Mouse (Mus musculus) Patski (cell line): ENCODE results near the gene Npffr2. TPM values are rescaled to one million over a fixed set of nuclear protein-coding genes. Genes with fewer than 3 reads are reported as not detected.

ENCODE experiments used
- ATAC-seq: fragments of 100-300 bp; one replicate; pipeline ENCODE4 v1.8.0; 2021
- CTCF ChIA-PET: fragments of 350-600 bp; sonication (Branson Sonifier 250); formaldehyde crosslinking; loops from one replicate; lab custom pipeline; 2022; ENCODE audit warnings: inconsistent platforms; lab: Charles Lee
- POLR2A ChIA-PET: fragments of 350-600 bp; sonication (Branson Sonifier 250); formaldehyde crosslinking; loops from one replicate; lab custom pipeline; 2022; ENCODE audit warnings: antibody characterized with exemption, inconsistent platforms; lab: Charles Lee
- DNase-seq: peaks from one replicate; pipeline ENCODE4 v3.0.0-alpha.2; 2011; ENCODE audit warnings: low read depth, low spot score
- H3K27me3 ChIP-seq: fragments of 371-371 bp; one replicate; pipeline ENCODE4 v1.5.1; 2021
- CTCF ChIP-seq: fragments of 100-300 bp; IDR thresholded peaks from one replicate; pipeline ENCODE4 v1.5.1; 2021
- in situ Hi-C: fragments of 300-500 bp; cut with MboI; formaldehyde crosslinking; loops from 3 replicates; pipeline ENCODE4 v1.11.1; 2018; ENCODE audit warnings: low pct_unique_long_range_greater_than_20kb, mixed read lengths
- polyA plus RNA-seq: library from polyadenylated mRNA; unstranded; gene quantifications from one replicate; pipeline ENCODE4 v1.2.3, GENCODE M21; 2021

The Npffr2 gene
- polyA plus RNA-seq, 1 experiment from 2014 or later: 0.05 TPM

DNA sequence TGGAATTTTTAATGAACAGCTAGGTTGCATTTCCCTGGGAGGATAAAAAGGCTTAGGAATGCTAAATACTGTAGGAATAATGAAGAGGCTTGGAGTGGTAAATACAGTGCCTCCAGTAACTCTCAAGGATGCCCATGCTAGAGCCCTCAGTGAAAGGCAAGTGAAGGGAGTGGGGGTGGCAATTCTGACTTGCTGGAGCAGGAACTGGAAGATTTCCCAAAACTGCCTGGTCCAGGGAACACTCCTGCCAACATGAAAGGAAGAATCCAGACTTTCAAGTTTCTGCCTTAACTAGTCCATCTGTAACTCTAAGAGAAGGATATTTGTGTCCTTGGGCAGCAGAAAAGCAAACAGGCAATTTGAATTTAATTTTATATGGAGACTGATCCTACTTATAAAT lies 34.2 kb downstream of the Npffr2 start:
- peaks cover 21% of the 10 kb centered on the region for H3K27me3 ChIP-seq
- in situ Hi-C loops: no loop called here
- ChIA-PET POLR2A (no interaction called here), CTCF (interaction anchor here (1.0 to 1.2 kb wide), 2 partner anchors 8 to 18 kb away, joined by 3 to 4 read pairs; no protein-coding TSS in a partner anchor)
- no peak for TF ChIP-seq CTCF
- DNase-seq (no peak), ATAC-seq (no peak)

DNA sequence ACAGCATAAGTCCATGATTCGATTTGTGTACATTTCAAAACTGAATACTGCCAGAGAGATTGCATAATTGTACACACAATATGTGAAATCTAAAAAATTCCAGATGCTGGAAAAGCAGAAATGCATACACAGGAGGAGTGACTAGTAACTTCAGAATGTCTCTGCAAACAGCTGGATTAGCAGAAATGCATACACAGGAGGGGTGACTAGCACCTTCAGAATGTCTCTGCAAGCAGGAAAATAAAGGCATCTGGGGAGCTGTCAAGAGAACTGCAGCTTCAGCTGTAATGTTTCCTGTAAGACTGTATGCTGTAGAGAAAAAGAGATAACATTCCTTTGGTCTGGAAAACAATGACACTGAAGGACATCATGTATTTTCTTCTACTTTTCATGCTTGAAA lies 51.4 kb downstream of the Npffr2 start:
- POLR2A ChIA-PET: no interaction called here
- no peak for TF ChIP-seq CTCF
- in situ Hi-C loops: no loop called here
- DNase-seq: peak; percentile 59
- CTCF ChIA-PET: no interaction called here
- peaks cover 2% of the 10 kb centered on the region for H3K27me3 ChIP-seq
- peak; percentile 95 for ATAC-seq

DNA sequence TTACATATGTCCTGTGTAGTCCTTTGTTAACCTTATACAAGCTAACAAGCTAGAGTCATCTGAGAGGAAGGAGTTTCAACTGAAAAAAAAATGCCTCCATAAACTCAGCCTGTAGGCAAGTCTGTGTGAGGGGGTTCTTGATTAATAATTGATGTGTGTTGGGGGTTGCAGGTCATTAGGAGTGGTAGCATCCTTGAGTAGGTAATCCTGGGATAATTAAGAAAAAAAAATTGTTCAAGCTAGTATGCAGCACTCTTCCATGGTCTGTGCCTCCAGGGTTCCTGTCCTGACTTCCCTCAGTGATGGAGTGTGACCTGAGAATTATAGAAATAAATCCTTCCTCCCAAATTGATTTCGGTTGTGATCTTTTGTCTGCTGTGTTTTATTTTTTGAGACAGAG lies 52.0 kb downstream of the Npffr2 start:
- ATAC-seq (no peak), DNase-seq (no peak)
- POLR2A ChIA-PET: no interaction called here
- H3K27me3 ChIP-seq: peaks cover 7% of the 10 kb centered on the region
- CTCF ChIA-PET: interaction anchor here (1.4 kb wide), 1 partner anchor 10 kb away, joined by 6 read pairs; no protein-coding TSS in a partner anchor
- TF ChIP-seq CTCF: no peak
- in situ Hi-C loops: no loop called here

DNA sequence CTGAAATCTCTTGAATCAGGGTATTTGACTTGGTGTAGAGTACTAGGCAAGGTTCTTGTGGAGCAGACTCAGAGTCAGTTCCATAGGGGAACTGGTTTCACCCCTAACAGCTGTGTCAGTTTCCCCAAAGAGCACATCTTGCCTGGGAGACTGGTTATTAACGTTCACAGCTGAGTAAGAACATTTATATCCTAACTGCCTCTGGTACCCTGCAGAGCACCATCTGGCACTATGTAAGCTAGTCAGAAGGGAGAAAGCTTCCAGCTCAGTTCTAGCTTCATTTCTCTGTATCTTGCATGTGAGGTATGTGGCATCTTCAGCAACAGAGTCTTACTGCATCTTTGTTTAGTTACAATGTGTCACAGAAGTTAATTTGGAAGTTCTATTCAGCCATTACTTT lies 53.9 kb downstream of the Npffr2 start:
- no peak for ATAC-seq
- ChIA-PET CTCF (interaction anchor here (0.8 to 1.7 kb wide), 2 partner anchors 11 to 79 kb away, joined by 3 to 4 read pairs; no protein-coding TSS in a partner anchor), POLR2A (no interaction called here)
- in situ Hi-C loops: no loop called here
- TF ChIP-seq CTCF: no peak
- DNase-seq: no peak
- H3K27me3 ChIP-seq: peaks cover 13% of the 10 kb centered on the region

DNA sequence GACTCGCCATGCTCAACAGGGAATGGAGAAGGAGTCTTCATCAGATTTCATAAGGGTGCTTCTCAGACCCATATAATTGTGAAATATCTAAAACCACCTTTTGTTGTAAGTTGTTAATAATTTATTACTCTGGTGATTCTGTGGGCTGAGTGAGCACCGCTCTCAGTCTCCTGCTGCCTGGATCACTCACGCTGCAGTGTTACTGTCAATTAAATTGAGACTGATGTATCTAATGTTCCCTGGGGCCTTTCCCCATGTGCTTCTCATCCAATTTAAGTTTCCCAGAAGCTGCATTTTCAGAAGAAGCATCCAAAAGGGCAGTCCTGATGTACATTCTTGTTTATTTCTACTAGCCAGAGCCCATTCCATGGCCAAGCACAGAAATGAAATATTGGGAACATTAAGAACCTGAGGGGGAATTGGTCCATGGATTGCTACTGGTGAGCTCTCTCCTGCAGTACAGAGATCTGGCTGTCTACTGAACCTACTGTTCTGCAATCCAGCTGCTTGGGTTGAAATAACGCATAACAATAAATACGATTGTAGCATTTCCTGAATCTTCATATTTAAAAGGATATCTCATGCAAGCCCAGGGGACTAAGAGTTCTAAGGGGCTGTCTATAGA lies 54.6 kb downstream of the Npffr2 start:
- POLR2A ChIA-PET: no interaction called here
- no peak for TF ChIP-seq CTCF
- peaks cover 13% of the 10 kb centered on the region for H3K27me3 ChIP-seq
- ATAC-seq (no peak), DNase-seq (no peak)
- in situ Hi-C loops: no loop called here
- CTCF ChIA-PET: interaction anchor here (1.7 kb wide), 1 partner anchor 79 kb away, joined by 4 read pairs; no protein-coding TSS in a partner anchor

DNA sequence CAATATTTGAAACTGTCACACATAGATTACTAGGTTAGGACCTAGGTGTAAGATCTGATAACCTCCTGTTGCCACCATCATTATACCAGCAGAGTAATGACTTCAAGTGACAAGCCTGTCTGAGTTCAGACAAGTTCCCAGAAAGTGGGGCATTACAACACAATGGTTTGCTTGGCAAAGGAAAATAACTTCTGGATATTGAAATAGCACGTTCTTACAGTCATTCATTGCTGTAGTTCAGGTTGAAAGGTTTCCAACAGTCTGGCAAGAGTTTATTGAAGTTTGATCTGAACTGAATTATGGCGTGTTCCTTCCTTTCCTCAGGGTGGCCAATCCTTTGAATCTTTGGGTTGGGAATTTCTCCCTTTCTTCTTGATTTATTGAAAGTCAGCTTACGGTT lies 57.8 kb downstream of the Npffr2 start:
- POLR2A ChIA-PET: no interaction called here
- ATAC-seq: no peak
- CTCF ChIA-PET: interaction anchor here (1.6 kb wide), 1 partner anchor 13 kb away, joined by 5 read pairs; no protein-coding TSS in a partner anchor
- in situ Hi-C loops: no loop called here
- H3K27me3 ChIP-seq: peaks cover 13% of the 10 kb centered on the region
- no peak for DNase-seq
- no peak for TF ChIP-seq CTCF

DNA sequence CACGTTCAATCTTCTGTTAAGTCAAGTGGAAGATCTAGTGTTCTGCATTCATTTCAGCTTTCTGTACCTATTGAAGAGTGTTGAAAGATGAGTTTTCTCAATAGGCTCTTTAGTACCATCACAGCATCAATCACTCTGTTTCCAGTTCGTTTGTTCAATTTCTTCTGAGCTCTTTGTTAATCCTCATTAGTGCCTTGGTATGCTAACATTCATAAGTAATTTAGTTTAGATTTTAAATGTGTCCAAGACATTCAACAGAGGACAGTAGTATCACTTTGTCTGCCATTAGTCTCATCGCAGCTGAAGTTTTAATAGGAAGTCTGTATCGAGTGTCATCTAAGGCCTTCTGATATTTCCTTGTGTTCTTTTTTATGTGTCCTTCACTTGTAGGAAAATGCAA lies 65.1 kb downstream of the Npffr2 start:
- CTCF ChIA-PET: interaction anchor here (1.2 kb wide), 2 partner anchors 12 to 57 kb away, joined by 3 read pairs; no protein-coding TSS in a partner anchor
- DNase-seq (no peak), ATAC-seq (no peak)
- peaks cover 3% of the 10 kb centered on the region for H3K27me3 ChIP-seq
- POLR2A ChIA-PET: no interaction called here
- TF ChIP-seq CTCF: no peak
- in situ Hi-C loops: no loop called here

DNA sequence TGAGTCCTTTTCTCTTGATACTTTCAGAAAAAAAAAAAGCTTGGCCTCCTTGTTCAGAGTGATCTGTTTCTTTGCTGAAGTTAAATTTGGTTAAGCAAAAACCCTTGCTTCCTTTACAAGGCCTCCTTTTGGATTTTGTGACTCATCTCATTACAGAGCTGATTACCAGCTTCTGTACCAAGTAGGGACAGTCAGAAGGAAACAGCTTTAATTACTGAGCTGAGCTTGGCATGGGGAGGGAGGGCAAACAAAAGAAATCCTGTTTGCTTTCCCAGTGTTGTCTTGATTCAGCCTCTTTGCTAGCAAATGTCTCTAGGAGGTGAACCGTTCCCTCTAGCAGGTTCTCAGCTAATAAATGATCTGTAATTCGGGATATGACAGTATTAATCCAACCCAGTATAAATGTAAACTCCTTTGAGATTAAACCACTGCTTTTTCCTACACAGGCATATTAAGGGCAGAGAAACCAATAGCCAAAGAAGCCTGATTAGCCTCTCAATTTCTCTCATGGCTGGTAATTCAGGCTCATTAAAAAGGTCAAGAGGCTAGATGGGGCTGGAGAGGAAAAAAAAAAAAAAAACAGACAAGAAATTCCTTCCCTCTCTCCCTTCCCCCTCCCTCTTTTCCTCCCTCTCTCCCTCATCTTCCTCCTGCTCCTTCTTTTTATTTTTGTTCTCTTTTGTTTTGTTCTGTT lies 84.2 kb downstream of the Npffr2 start:
- DNase-seq: no peak
- no peak for TF ChIP-seq CTCF
- H3K27me3 ChIP-seq: peaks cover 14% of the 10 kb centered on the region
- ChIA-PET CTCF (no interaction called here), POLR2A (no interaction called here)
- in situ Hi-C loops: no loop called here
- no peak for ATAC-seq

DNA sequence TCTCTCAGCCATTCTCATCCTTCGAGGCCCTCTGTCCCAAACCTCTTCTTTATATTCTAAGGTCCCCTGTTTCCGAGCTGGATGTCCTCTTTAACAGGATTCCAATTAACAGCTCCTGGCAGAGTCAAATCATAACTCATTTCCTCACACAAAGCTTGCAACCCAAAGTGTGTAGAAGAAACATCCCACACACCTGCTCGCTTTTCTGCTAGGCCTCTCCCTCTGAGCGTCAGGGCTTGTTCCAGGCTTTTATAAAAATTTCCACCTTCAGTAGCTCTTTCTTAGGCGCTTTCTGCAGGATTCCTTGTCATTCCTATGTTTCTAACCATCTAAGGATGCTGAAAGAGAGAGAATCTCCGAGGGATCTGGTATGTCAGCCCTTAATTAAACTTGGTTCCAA lies 85.0 kb downstream of the Npffr2 start:
- in situ Hi-C loops: no loop called here
- POLR2A ChIA-PET: no interaction called here
- H3K27me3 ChIP-seq: peaks cover 13% of the 10 kb centered on the region
- DNase-seq (no peak), ATAC-seq (no peak)
- TF ChIP-seq CTCF: no peak
- CTCF ChIA-PET: interaction anchor here (1.4 kb wide), 1 partner anchor 23 kb away, joined by 4 read pairs; no protein-coding TSS in a partner anchor

DNA sequence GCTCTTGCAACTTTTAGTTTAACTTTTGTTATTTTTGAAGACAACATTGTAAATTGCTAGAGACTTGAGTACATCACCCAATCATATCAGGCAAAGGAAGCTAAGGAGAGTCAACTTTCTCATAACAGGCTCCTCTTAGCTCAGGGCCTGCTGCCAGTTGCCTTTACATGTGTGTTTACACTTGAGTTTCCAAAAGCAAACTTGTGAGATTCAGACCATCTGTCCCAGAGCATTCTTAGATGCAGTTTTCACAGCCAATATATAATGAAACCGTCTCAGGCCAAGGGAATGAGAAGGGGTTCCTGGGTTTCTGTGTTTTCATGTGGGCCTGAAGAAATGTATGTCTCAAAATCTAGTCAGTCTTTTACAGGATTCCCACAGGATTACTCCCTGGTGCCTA lies 104.4 kb downstream of the Npffr2 start:
- no peak for ATAC-seq
- H3K27me3 ChIP-seq: peaks cover 10% of the 10 kb centered on the region
- in situ Hi-C loops: no loop called here
- TF ChIP-seq CTCF: no peak
- DNase-seq: no peak
- POLR2A ChIA-PET: no interaction called here
- CTCF ChIA-PET: no interaction called here

Other genes starting within 250 kb of the Npffr2 start
- gene Gc, start 69.5 kb upstream of the Npffr2 start, polyA plus RNA-seq: 105 TPM